9 mouse cellular contexts compared by ENCODE assay signal in genomic region chr6:52190410-52190809, GRCm38 (mm10). TPM values are rescaled to one million over a fixed set of nuclear protein-coding genes. Genes with fewer than 3 reads are reported as not detected.
A peak's percentile ranks its signal among the peaks of the same experiment; 100 is the strongest.
DNase-seq lines count a peak whose midpoint lies in the region; ATAC-seq lines count a peak whose summit lies in the region.
"Had no signal": no experiment of that assay in that cellular context is flagged by ENCODE, and none has a peak within 500 bp of the region (broad histone marks: within the 10 kb centered on the region; RNA-seq: fewer than 3 reads in every experiment).

No protein-coding gene starts in this region.

- intact Hi-C loops in heart, postnatal 36 days (cut with DNase I): loop anchor here (5.0 kb wide), 1 partner anchor 33 kb away; the partner anchor contains the start of gene Hoxa1

- H3K27me3 ChIP-seq in heart, embryonic 13.5 days (replicated peaks): peaks cover 99% of the 10 kb centered on the region
- H3K27me3 ChIP-seq in embryonic facial prominence, embryonic 11.5 days (ENCODE audit: control insufficient read depth, insufficient read depth, low read length): peaks cover 91% of the 10 kb centered on the region
- H3K27me3 ChIP-seq in kidney, embryonic 16.5 days (ENCODE audit: insufficient read depth, low read length): no peaks in the 10 kb centered on the region
- peaks cover 98% of the 10 kb centered on the region for H3K27me3 ChIP-seq in forebrain, embryonic 12.5 days

- H3K4me2 ChIP-seq in heart, embryonic 13.5 days: peak overlapping the region; percentile 78
- H3K4me2 ChIP-seq in embryonic facial prominence, embryonic 11.5 days (ENCODE audit: low read depth, low read length): no peak overlapping the region
- peak overlapping the region; percentile 97 for H3K4me2 ChIP-seq in kidney, embryonic 16.5 days (replicated peaks; ENCODE audit: low read depth, low read length)
- H3K4me2 ChIP-seq in forebrain, embryonic 12.5 days: no peak overlapping the region

- H3K4me1 ChIP-seq in heart, embryonic 13.5 days: peaks cover 15% of the 10 kb centered on the region
- peaks cover 2% of the 10 kb centered on the region; the same call in 1 of the 2 replicates for H3K4me1 ChIP-seq in embryonic facial prominence, embryonic 11.5 days (ENCODE audit: control insufficient read depth, insufficient read depth, low read length)
- peaks cover 91% of the 10 kb centered on the region for H3K4me1 ChIP-seq in kidney, embryonic 16.5 days (ENCODE audit: insufficient read depth, low read length)
- H3K4me1 ChIP-seq in forebrain, embryonic 12.5 days: peaks cover 11% of the 10 kb centered on the region

- under 1% methylated on average over 23 of the region's 23 CpGs for WGBS in heart, embryonic 13.5 days
- under 1% methylated on average over 23 of the region's 23 CpGs for WGBS in embryonic facial prominence, embryonic 11.5 days
- WGBS in kidney, embryonic 16.5 days: 5% methylated on average over 23 of the region's 23 CpGs
- WGBS in forebrain, embryonic 12.5 days: under 1% methylated on average over 23 of the region's 23 CpGs

- no peaks in the 10 kb centered on the region for H3K36me3 ChIP-seq in heart, embryonic 13.5 days
- no peaks in the 10 kb centered on the region for H3K36me3 ChIP-seq in embryonic facial prominence, embryonic 11.5 days (replicated peaks; ENCODE audit: control insufficient read depth, insufficient read depth, low read depth, low read length)
- H3K36me3 ChIP-seq in kidney, embryonic 16.5 days (ENCODE audit: insufficient read depth, low read length): peaks cover 2% of the 10 kb centered on the region; the same call in 1 of the 2 replicates
- no peaks in the 10 kb centered on the region for H3K36me3 ChIP-seq in forebrain, embryonic 12.5 days (replicated peaks)

- peak overlapping the region; percentile 80 for H3K9ac ChIP-seq in heart, embryonic 13.5 days
- H3K9ac ChIP-seq in embryonic facial prominence, embryonic 11.5 days (replicated peaks; ENCODE audit: low read length): no peak overlapping the region
- H3K9ac ChIP-seq in kidney, embryonic 16.5 days (replicated peaks; ENCODE audit: low read length): peak overlapping the region; percentile 93; the same call in 1 of the 2 replicates
- no peak overlapping the region for H3K9ac ChIP-seq in forebrain, embryonic 12.5 days

- no peak for DNase-seq in heart, postnatal 36 days
- DNase-seq in embryonic facial prominence, embryonic 11.5 days (ENCODE audit: low spot score): no peak
- peak; percentile 69 to 77 for DNase-seq in lung, postnatal 4 days
- DNase-seq in urinary bladder, postnatal 36 days (ENCODE audit: low spot score in 2 of 2): no peak
- no peak for DNase-seq in retina, postnatal 1 day
- DNase-seq: adrenal gland, adult 8-10 months had no signal

- no peaks in the 10 kb centered on the region for H3K9me3 ChIP-seq in heart, embryonic 13.5 days
- no peaks in the 10 kb centered on the region for H3K9me3 ChIP-seq in embryonic facial prominence, embryonic 11.5 days (replicated peaks; ENCODE audit: control insufficient read depth, low read length)
- H3K9me3 ChIP-seq in kidney, embryonic 16.5 days (ENCODE audit: low read length): no peaks in the 10 kb centered on the region
- H3K9me3 ChIP-seq in forebrain, embryonic 12.5 days: no peaks in the 10 kb centered on the region

- peak overlapping the region; percentile 59 for H3K4me3 ChIP-seq in heart, embryonic 13.5 days
- H3K4me3 ChIP-seq in embryonic facial prominence, embryonic 11.5 days (ENCODE audit: low read depth, low read length): peak overlapping the region; percentile 29; the same call in 1 of the 2 replicates
- H3K4me3 ChIP-seq in kidney, embryonic 16.5 days (ENCODE audit: low read length): peak overlapping the region; percentile 66
- H3K4me3 ChIP-seq in forebrain, embryonic 12.5 days (replicated peaks): no peak overlapping the region

- ATAC-seq in heart, embryonic 13.5 days (ENCODE audit: extremely low read depth, insufficient number of reproducible peaks, low FRiP score, low TSS enrichment): no peak
- no peak for ATAC-seq in embryonic facial prominence, embryonic 11.5 days (replicated peaks; ENCODE audit: insufficient number of reproducible peaks, low FRiP score, low TSS enrichment, low read depth)
- ATAC-seq in kidney, embryonic 16.5 days (ENCODE audit: low FRiP score, low TSS enrichment): no peak
- no peak for ATAC-seq in forebrain, embryonic 12.5 days (ENCODE audit: low FRiP score)

- peak overlapping the region; percentile 67; the same call in 1 of the 2 replicates for H3K27ac ChIP-seq in heart, embryonic 13.5 days (replicated peaks)
- no peak overlapping the region for H3K27ac ChIP-seq in embryonic facial prominence, embryonic 11.5 days (replicated peaks; ENCODE audit: low read depth, low read length)
- H3K27ac ChIP-seq in kidney, embryonic 16.5 days (ENCODE audit: low read length): peak overlapping the region; percentile 95
- no peak overlapping the region for H3K27ac ChIP-seq in forebrain, embryonic 12.5 days

RNA-seq across cellular contexts. Expression of gene Hoxa4, which starts 1.1 kb away (rescaled TPM):
- 0.71 and 0.74 TPM in 2 replicates for polyA plus RNA-seq in heart, embryonic 13.5 days (2015; fragmentation: Nextera tagmentation; extraction: Ambion mirVana)
- under 1 TPM; 0.43 to 0.67 TPM for total RNA-seq in heart, postnatal 36 days (2021)
- polyA plus RNA-seq in embryonic facial prominence, embryonic 11.5 days (2014; fragmentation: Nextera tagmentation; extraction: Ambion mirVana): 0.31 and 0.34 TPM in 2 replicates
- 1.2 and 1.4 TPM in 2 replicates for polyA plus RNA-seq in kidney, embryonic 16.5 days (2015; fragmentation: Nextera tagmentation; extraction: Ambion mirVana)
- not detected in 2 replicates for polyA plus RNA-seq in forebrain, embryonic 12.5 days (2016; fragmentation: Nextera tagmentation; extraction: Ambion mirVana)

RNA-seq across cellular contexts. Expression of gene 5730596B20Rik, which starts 13.1 kb away (rescaled TPM):
- polyA plus RNA-seq in heart, embryonic 13.5 days (2015; fragmentation: Nextera tagmentation; extraction: Ambion mirVana): 0.15 and 0.33 TPM in 2 replicates
- total RNA-seq in heart, postnatal 36 days (2021): under 1 TPM in 1 of 2 experiments, not detected in 1; 0.08 TPM
- 0.13 and 0.22 TPM in 2 replicates for polyA plus RNA-seq in embryonic facial prominence, embryonic 11.5 days (2014; fragmentation: Nextera tagmentation; extraction: Ambion mirVana)
- 1.7 and 2.5 TPM in 2 replicates for polyA plus RNA-seq in kidney, embryonic 16.5 days (2015; fragmentation: Nextera tagmentation; extraction: Ambion mirVana)
- not detected in 2 replicates for polyA plus RNA-seq in forebrain, embryonic 12.5 days (2016; fragmentation: Nextera tagmentation; extraction: Ambion mirVana)

RNA-seq across cellular contexts. Expression of gene Hoxa5, which starts 14.0 kb away (rescaled TPM):
- 3.6 and 5.9 TPM in 2 replicates for polyA plus RNA-seq in heart, embryonic 13.5 days (2015; fragmentation: Nextera tagmentation; extraction: Ambion mirVana)
- under 1 TPM; 0.62 to 0.72 TPM for total RNA-seq in heart, postnatal 36 days (2021)
- polyA plus RNA-seq in embryonic facial prominence, embryonic 11.5 days (2014; fragmentation: Nextera tagmentation; extraction: Ambion mirVana): 0.39 and 1.4 TPM in 2 replicates
- polyA plus RNA-seq in kidney, embryonic 16.5 days (2015; fragmentation: Nextera tagmentation; extraction: Ambion mirVana): 9.0 and 9.5 TPM in 2 replicates
- polyA plus RNA-seq in forebrain, embryonic 12.5 days (2016; fragmentation: Nextera tagmentation; extraction: Ambion mirVana): not detected in 2 replicates

RNA-seq across cellular contexts. Expression of gene Hoxa6, which starts 18.1 kb away (rescaled TPM):
- polyA plus RNA-seq in heart, embryonic 13.5 days (2015; fragmentation: Nextera tagmentation; extraction: Ambion mirVana): 0.40 TPM in 1 of 2 replicates, not detected in the other
- not detected for total RNA-seq in heart, postnatal 36 days (2021)
- polyA plus RNA-seq in embryonic facial prominence, embryonic 11.5 days (2014; fragmentation: Nextera tagmentation; extraction: Ambion mirVana): not detected in 2 replicates
- 2.9 and 3.8 TPM in 2 replicates for polyA plus RNA-seq in kidney, embryonic 16.5 days (2015; fragmentation: Nextera tagmentation; extraction: Ambion mirVana)
- not detected in 2 replicates for polyA plus RNA-seq in forebrain, embryonic 12.5 days (2016; fragmentation: Nextera tagmentation; extraction: Ambion mirVana)

RNA-seq across cellular contexts. Expression of gene Hoxa3, which starts 22.7 kb away (rescaled TPM):
- polyA plus RNA-seq in heart, embryonic 13.5 days (2015; fragmentation: Nextera tagmentation; extraction: Ambion mirVana): 0.99 and 1.2 TPM in 2 replicates
- total RNA-seq in heart, postnatal 36 days (2021): 1 to 10 TPM in 1 of 2 experiments, under 1 TPM in 1; 0.42 to 1.1 TPM
- polyA plus RNA-seq in embryonic facial prominence, embryonic 11.5 days (2014; fragmentation: Nextera tagmentation; extraction: Ambion mirVana): 0.88 and 0.91 TPM in 2 replicates
- polyA plus RNA-seq in kidney, embryonic 16.5 days (2015; fragmentation: Nextera tagmentation; extraction: Ambion mirVana): 8.2 and 10.8 TPM in 2 replicates
- polyA plus RNA-seq in forebrain, embryonic 12.5 days (2016; fragmentation: Nextera tagmentation; extraction: Ambion mirVana): 0.32 TPM in 1 of 2 replicates, not detected in the other

Comparison
In these comparisons a context has a peak if more than half of its experiments do, and no peak if none do; other contexts are left out.
1. H3K27ac ChIP-seq: peak in heart, embryonic 13.5 days (single experiment) and kidney, embryonic 16.5 days (single experiment); none in embryonic facial prominence, embryonic 11.5 days (single experiment) and forebrain, embryonic 12.5 days (single experiment).
2. H3K4me2 ChIP-seq: peak in heart, embryonic 13.5 days (single experiment) and kidney, embryonic 16.5 days (single experiment); none in embryonic facial prominence, embryonic 11.5 days (single experiment) and forebrain, embryonic 12.5 days (single experiment).
3. H3K9ac ChIP-seq: peak in heart, embryonic 13.5 days (single experiment) and kidney, embryonic 16.5 days (single experiment); none in embryonic facial prominence, embryonic 11.5 days (single experiment) and forebrain, embryonic 12.5 days (single experiment).
4. DNase-seq: peak in lung, postnatal 4 days (2 of 2); none in heart, postnatal 36 days (0 of 2), embryonic facial prominence, embryonic 11.5 days (single experiment), urinary bladder, postnatal 36 days (0 of 2) and retina, postnatal 1 day (single experiment).